Mouse (Mus musculus): Measurements from ENCODE around the gene Efr3b. TPM values are rescaled to one million over a fixed set of nuclear protein-coding genes. Genes with fewer than 3 reads are reported as not detected.
A peak's percentile ranks its signal among the peaks of the same experiment; 100 is the strongest.

The Efr3b gene
- polyA plus RNA-seq, 1 experiment from 2014 or later = 37.2 TPM

GRCm38 (mm10) chr12:4045992-4046391 is 7.3 kb upstream of the Efr3b start:
- no peak overlapping the region for H3K27ac ChIP-seq (ENCODE audit: low read length)
- no peaks in the 10 kb centered on the region for H3K9me3 ChIP-seq (ENCODE audit: control insufficient read depth, low read length)
- no peak for ATAC-seq
- 81% methylated on average over 1 of the region's 1 CpGs for WGBS
- H3K27me3 ChIP-seq (replicated peaks; ENCODE audit: control insufficient read depth, insufficient read depth, low read length) = no peaks in the 10 kb centered on the region
- no peaks in the 10 kb centered on the region for H3K4me1 ChIP-seq (replicated peaks; ENCODE audit: control insufficient read depth, insufficient read depth, low read length)
- no peak overlapping the region for H3K4me3 ChIP-seq (replicated peaks; ENCODE audit: low read length)
- no peak overlapping the region for H3K9ac ChIP-seq (replicated peaks; ENCODE audit: low read depth, low read length)
- no peaks in the 10 kb centered on the region for H3K36me3 ChIP-seq (ENCODE audit: control insufficient read depth, insufficient read depth)
- no peak overlapping the region for H3K4me2 ChIP-seq (ENCODE audit: low read length)

DNA sequence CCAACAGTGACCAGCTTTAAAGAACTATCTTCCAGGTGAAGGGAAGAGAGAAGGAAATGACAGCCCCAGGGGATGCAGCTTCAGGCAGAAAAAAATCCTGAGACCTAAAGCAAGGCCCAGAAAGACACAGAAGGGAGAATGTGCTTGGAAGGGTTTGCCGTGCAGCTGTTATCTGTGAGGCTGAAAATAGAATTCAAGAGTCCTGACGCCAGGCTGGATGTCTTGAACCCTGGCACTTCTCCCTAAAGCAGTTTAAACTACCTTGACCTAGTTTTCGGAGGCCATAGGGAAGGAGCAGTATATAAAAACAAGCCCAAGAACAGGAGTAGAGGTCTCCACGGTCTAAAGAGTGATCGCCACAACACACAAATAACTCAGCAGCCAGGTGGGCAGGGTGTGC is 3.7 kb upstream of the Efr3b start:
- Histone ChIP-seq H3K27me3 (replicated peaks; ENCODE audit: control insufficient read depth, insufficient read depth, low read length) (no peaks in the 10 kb centered on the region), H3K27ac (ENCODE audit: low read length) (no peak overlapping the region), H3K4me2 (ENCODE audit: low read length) (no peak overlapping the region), H3K36me3 (ENCODE audit: control insufficient read depth, insufficient read depth) (no peaks in the 10 kb centered on the region), H3K9ac (replicated peaks; ENCODE audit: low read depth, low read length) (no peak overlapping the region), H3K9me3 (ENCODE audit: control insufficient read depth, low read length) (no peaks in the 10 kb centered on the region), H3K4me3 (replicated peaks; ENCODE audit: low read length) (no peak overlapping the region), H3K4me1 (replicated peaks; ENCODE audit: control insufficient read depth, insufficient read depth, low read length) (peaks cover 3% of the 10 kb centered on the region)
- WGBS = 78% methylated on average over 5 of the region's 5 CpGs
- no peak for ATAC-seq

GRCm38 (mm10) chr12:4039046-4039445 is 331 bp upstream of the Efr3b start:
- H3K4me3 ChIP-seq (replicated peaks; ENCODE audit: low read length) = peak overlapping the region; percentile 85
- no peak overlapping the region for H3K27ac ChIP-seq (ENCODE audit: low read length)
- 2% methylated on average over 13 of the region's 13 CpGs for WGBS
- H3K4me1 ChIP-seq (replicated peaks; ENCODE audit: control insufficient read depth, insufficient read depth, low read length) = peaks cover 13% of the 10 kb centered on the region
- no peak for ATAC-seq
- no peaks in the 10 kb centered on the region for H3K9me3 ChIP-seq (ENCODE audit: control insufficient read depth, low read length)
- H3K36me3 ChIP-seq (ENCODE audit: control insufficient read depth, insufficient read depth) = no peaks in the 10 kb centered on the region
- H3K4me2 ChIP-seq (ENCODE audit: low read length) = peak overlapping the region; percentile 62
- peak overlapping the region; percentile 88 for H3K9ac ChIP-seq (replicated peaks; ENCODE audit: low read depth, low read length)
- H3K27me3 ChIP-seq (replicated peaks; ENCODE audit: control insufficient read depth, insufficient read depth, low read length) = no peaks in the 10 kb centered on the region

DNA sequence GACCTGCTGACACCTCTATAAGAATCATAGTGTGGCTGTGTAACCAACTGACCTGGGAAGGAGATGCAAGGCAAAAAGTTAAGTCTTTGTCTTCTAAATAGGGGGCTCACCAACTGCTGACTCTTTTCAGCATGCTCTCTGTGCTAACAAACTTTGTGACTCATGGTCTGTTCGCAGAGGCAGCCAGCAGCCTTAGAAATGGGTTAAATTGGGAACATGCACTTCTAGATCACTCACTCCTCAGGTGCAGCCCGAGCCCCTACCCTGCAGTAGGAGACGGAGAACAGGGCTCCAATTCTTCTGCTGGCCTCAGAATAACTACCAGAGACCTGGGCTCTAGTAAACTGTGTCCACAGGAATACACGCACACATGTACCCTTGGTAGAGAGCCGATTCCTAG is 1.2 kb downstream of the Efr3b start:
- Histone ChIP-seq H3K4me3 (replicated peaks; ENCODE audit: low read length) (peak overlapping the region; percentile 85), H3K4me1 (replicated peaks; ENCODE audit: control insufficient read depth, insufficient read depth, low read length) (peaks cover 13% of the 10 kb centered on the region), H3K27ac (ENCODE audit: low read length) (no peak overlapping the region), H3K27me3 (replicated peaks; ENCODE audit: control insufficient read depth, insufficient read depth, low read length) (no peaks in the 10 kb centered on the region), H3K9ac (replicated peaks; ENCODE audit: low read depth, low read length) (peak overlapping the region; percentile 88), H3K4me2 (ENCODE audit: low read length) (peak overlapping the region; percentile 62), H3K9me3 (ENCODE audit: control insufficient read depth, low read length) (no peaks in the 10 kb centered on the region), H3K36me3 (ENCODE audit: control insufficient read depth, insufficient read depth) (no peaks in the 10 kb centered on the region)
- WGBS = 13% methylated on average over 5 of the region's 5 CpGs
- ATAC-seq = no peak; the same call in 1 of the 2 replicates

- Histone ChIP-seq H3K4me1 (replicated peaks; ENCODE audit: control insufficient read depth, insufficient read depth, low read length) (peaks cover 13% of the 10 kb centered on the region), H3K36me3 (ENCODE audit: control insufficient read depth, insufficient read depth) (no peaks in the 10 kb centered on the region), H3K27me3 (replicated peaks; ENCODE audit: control insufficient read depth, insufficient read depth, low read length) (no peaks in the 10 kb centered on the region), H3K9me3 (ENCODE audit: control insufficient read depth, low read length) (no peaks in the 10 kb centered on the region), H3K27ac (ENCODE audit: low read length) (no peak overlapping the region), H3K4me2 (ENCODE audit: low read length) (no peak overlapping the region), H3K9ac (replicated peaks; ENCODE audit: low read depth, low read length) (no peak overlapping the region), H3K4me3 (replicated peaks; ENCODE audit: low read length) (no peak overlapping the region)
- 94% methylated on average over 5 of the region's 5 CpGs for WGBS
- no peak for ATAC-seq
These were observed 2.6 kb downstream of the Efr3b start for GRCm38 (mm10) chr12:4036157-4036556.

DNA sequence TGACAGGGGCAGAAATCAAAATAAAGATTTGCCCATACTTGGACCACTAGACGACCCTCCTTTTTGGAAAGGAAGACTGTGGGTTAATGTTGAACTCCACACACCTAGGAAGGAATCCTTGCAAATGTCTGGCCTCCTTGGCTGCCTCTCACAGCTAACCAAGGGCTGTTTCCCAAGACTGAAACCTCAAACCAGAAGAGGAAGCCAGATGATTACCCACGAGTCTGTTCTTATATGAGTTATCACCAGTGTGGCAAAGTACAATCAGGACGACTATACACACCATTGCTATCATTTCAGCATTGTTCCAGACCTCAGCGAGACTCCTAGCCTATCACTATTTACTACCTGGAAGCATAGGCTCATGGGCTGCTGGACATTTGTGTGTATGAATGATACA is 9.7 kb downstream of the Efr3b start:
- WGBS = 88% methylated on average over 4 of the region's 4 CpGs
- H3K4me2 ChIP-seq (ENCODE audit: low read length) = no peak overlapping the region
- no peaks in the 10 kb centered on the region for H3K27me3 ChIP-seq (replicated peaks; ENCODE audit: control insufficient read depth, insufficient read depth, low read length)
- no peaks in the 10 kb centered on the region for H3K9me3 ChIP-seq (ENCODE audit: control insufficient read depth, low read length)
- no peak overlapping the region for H3K4me3 ChIP-seq (replicated peaks; ENCODE audit: low read length)
- no peak overlapping the region for H3K27ac ChIP-seq (ENCODE audit: low read length)
- H3K4me1 ChIP-seq (replicated peaks; ENCODE audit: control insufficient read depth, insufficient read depth, low read length) = no peaks in the 10 kb centered on the region
- H3K9ac ChIP-seq (replicated peaks; ENCODE audit: low read depth, low read length) = no peak overlapping the region
- ATAC-seq = no peak
- no peaks in the 10 kb centered on the region for H3K36me3 ChIP-seq (ENCODE audit: control insufficient read depth, insufficient read depth)

DNA sequence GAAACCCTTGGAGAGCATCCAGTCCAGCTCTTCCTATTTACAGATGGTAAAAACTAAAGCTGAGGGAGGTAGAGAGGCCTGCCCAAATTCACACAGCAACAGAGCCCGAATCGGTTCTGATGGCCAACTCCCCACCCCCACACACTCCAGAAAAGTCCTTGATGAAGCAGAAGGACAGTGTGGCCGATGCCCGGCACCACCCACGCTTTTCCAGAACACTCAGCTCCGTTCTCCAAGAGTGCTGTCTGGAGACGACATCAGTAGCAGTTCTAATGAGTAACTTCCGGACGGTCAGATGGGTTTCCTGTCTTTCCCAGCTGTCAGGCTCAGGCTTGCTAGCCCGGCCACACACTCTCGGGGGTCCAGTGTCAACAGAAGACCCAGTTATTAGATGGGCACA is 10.2 kb downstream of the Efr3b start:
- no peaks in the 10 kb centered on the region for H3K9me3 ChIP-seq (ENCODE audit: control insufficient read depth, low read length)
- 84% methylated on average over 11 of the region's 11 CpGs for WGBS
- H3K27ac ChIP-seq (ENCODE audit: low read length) = no peak overlapping the region
- no peak for ATAC-seq
- no peak overlapping the region for H3K9ac ChIP-seq (replicated peaks; ENCODE audit: low read depth, low read length)
- no peaks in the 10 kb centered on the region for H3K27me3 ChIP-seq (replicated peaks; ENCODE audit: control insufficient read depth, insufficient read depth, low read length)
- no peak overlapping the region for H3K4me3 ChIP-seq (replicated peaks; ENCODE audit: low read length)
- no peaks in the 10 kb centered on the region for H3K4me1 ChIP-seq (replicated peaks; ENCODE audit: control insufficient read depth, insufficient read depth, low read length)
- H3K36me3 ChIP-seq (ENCODE audit: control insufficient read depth, insufficient read depth) = no peaks in the 10 kb centered on the region
- no peak overlapping the region for H3K4me2 ChIP-seq (ENCODE audit: low read length)

GRCm38 (mm10) chr12:4024356-4024755 is 14.4 kb downstream of the Efr3b start:
- H3K27me3 ChIP-seq (replicated peaks; ENCODE audit: control insufficient read depth, insufficient read depth, low read length) = no peaks in the 10 kb centered on the region
- H3K4me2 ChIP-seq (ENCODE audit: low read length) = no peak overlapping the region
- no peak overlapping the region for H3K4me3 ChIP-seq (replicated peaks; ENCODE audit: low read length)
- ATAC-seq = no peak
- H3K36me3 ChIP-seq (ENCODE audit: control insufficient read depth, insufficient read depth) = no peaks in the 10 kb centered on the region
- no peak overlapping the region for H3K9ac ChIP-seq (replicated peaks; ENCODE audit: low read depth, low read length)
- H3K9me3 ChIP-seq (ENCODE audit: control insufficient read depth, low read length) = no peaks in the 10 kb centered on the region
- WGBS = 86% methylated on average over 5 of the region's 5 CpGs
- peaks cover 7% of the 10 kb centered on the region for H3K4me1 ChIP-seq (replicated peaks; ENCODE audit: control insufficient read depth, insufficient read depth, low read length)
- no peak overlapping the region for H3K27ac ChIP-seq (ENCODE audit: low read length)

DNA sequence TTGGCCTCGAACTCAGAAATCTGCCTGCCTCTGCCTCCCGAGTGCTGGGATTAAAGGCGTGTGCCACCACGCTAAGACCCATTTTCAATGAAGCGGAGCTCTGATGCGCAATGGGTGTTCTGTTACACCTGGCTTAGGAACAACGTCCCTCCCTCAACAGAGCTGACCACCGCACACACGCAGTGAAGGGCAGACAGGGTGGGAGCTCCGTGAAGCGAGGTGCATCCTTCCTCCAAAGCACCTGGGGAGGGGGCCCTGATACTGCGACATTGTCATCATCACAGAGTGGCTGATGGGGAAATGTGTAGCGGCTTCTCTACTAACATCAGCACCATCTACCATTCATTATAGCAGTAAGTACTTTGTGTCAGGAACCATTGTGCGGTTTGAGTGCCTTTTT is 15.2 kb downstream of the Efr3b start:
- H3K4me2 ChIP-seq (ENCODE audit: low read length) = no peak overlapping the region
- H3K36me3 ChIP-seq (ENCODE audit: control insufficient read depth, insufficient read depth) = no peaks in the 10 kb centered on the region
- H3K27me3 ChIP-seq (replicated peaks; ENCODE audit: control insufficient read depth, insufficient read depth, low read length) = no peaks in the 10 kb centered on the region
- 96% methylated on average over 14 of the region's 14 CpGs for WGBS
- no peaks in the 10 kb centered on the region for H3K9me3 ChIP-seq (ENCODE audit: control insufficient read depth, low read length)
- H3K27ac ChIP-seq (ENCODE audit: low read length) = no peak overlapping the region
- no peak overlapping the region for H3K9ac ChIP-seq (replicated peaks; ENCODE audit: low read depth, low read length)
- H3K4me1 ChIP-seq (replicated peaks; ENCODE audit: control insufficient read depth, insufficient read depth, low read length) = peaks cover 7% of the 10 kb centered on the region
- H3K4me3 ChIP-seq (replicated peaks; ENCODE audit: low read length) = no peak overlapping the region
- ATAC-seq = no peak

GRCm38 (mm10) chr12:4022845-4023244 is 15.9 kb downstream of the Efr3b start:
- Histone ChIP-seq H3K4me3 (replicated peaks; ENCODE audit: low read length) (no peak overlapping the region), H3K4me2 (ENCODE audit: low read length) (no peak overlapping the region), H3K36me3 (ENCODE audit: control insufficient read depth, insufficient read depth) (no peaks in the 10 kb centered on the region), H3K27me3 (replicated peaks; ENCODE audit: control insufficient read depth, insufficient read depth, low read length) (no peaks in the 10 kb centered on the region), H3K9ac (replicated peaks; ENCODE audit: low read depth, low read length) (no peak overlapping the region), H3K27ac (ENCODE audit: low read length) (no peak overlapping the region), H3K9me3 (ENCODE audit: control insufficient read depth, low read length) (no peaks in the 10 kb centered on the region), H3K4me1 (replicated peaks; ENCODE audit: control insufficient read depth, insufficient read depth, low read length) (peaks cover 7% of the 10 kb centered on the region)
- no peak for ATAC-seq
- 66% methylated on average over 7 of the region's 7 CpGs for WGBS
